Mouse (Mus musculus) embryonic facial prominence, embryonic 10.5 days (tissue): Measurements from ENCODE around the gene Padi2. TPM values are rescaled to one million over a fixed set of nuclear protein-coding genes. Genes with fewer than 3 reads are reported as not detected.

Experiments used
- DNase-seq: peaks from one replicate; pipeline ENCODE4 v3.0.0-alpha.2; 2017; ENCODE audit warnings: low spot score
- H3K27ac ChIP-seq: fragments of 300-500 bp; sonication (generic); replicated peaks from 2 replicates; pipeline ENCODE4 v1.5.1; 2016; ENCODE audit warnings: mild to moderate bottlenecking
- H3K27me3 ChIP-seq: fragments of 300-500 bp; sonication (generic); replicated peaks from 2 replicates; pipeline ENCODE4 v1.6.1; 2016; ENCODE audit warnings: low read depth, mild to moderate bottlenecking; ENCODE audit not compliant: poor library complexity, severe bottlenecking
- H3K36me3 ChIP-seq: fragments of 300-500 bp; sonication (generic); replicated peaks from 2 replicates; pipeline ENCODE4 v1.6.1; 2016; ENCODE audit warnings: mild to moderate bottlenecking, moderate library complexity
- H3K4me1 ChIP-seq: fragments of 300-500 bp; sonication (generic); 2 replicates; pipeline ENCODE4 v1.6.1; 2016
- H3K4me3 ChIP-seq: fragments of 300-500 bp; sonication (generic); 2 replicates; pipeline ENCODE4 v1.5.1; 2016; ENCODE audit warnings: mild to moderate bottlenecking, moderate library complexity
- H3K9me3 ChIP-seq: fragments of 300-500 bp; sonication (generic); 2 replicates; pipeline ENCODE4 v1.6.1; 2016; ENCODE audit warnings: mild to moderate bottlenecking
- WGBS: fragments of 180-500 bp; shearing (Covaris S2); methylation state at CpG from one replicate; pipeline ENCODE4 v1.1.7; 2016; 5-methylcytosine and 5-hydroxymethylcytosine counted together
- polyA plus RNA-seq: library from polyadenylated mRNA; unstranded; fragments of >200 nt; fragmentation: Nextera tagmentation; extraction: Ambion mirVana; gene quantifications from 2 replicates; pipeline ENCODE4 v1.2.1, GENCODE M21; 2016

The Padi2 gene
- polyA plus RNA-seq, 1 experiment from 2014 or later = 1.6 TPM

DNA sequence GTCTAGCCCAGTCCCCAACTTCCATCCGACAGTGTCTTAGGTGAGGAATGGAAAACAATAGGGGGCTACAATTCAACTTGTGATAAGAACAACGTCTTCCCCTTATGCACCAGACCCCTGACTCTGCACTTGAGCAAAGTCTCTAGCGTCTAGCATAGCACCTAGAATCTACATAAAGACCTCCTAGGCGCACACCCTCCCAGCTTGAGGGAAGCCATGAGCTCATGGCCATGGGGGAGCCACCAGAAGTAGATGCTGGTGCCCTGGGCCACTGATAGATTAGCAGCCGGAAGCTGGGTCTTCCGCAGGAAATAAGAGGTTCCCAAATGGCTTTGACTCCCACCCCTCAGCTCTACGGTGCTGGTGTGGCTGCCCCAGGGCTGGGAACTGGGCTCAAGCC lies 81.3 kb downstream of the Padi2 start:
- Histone ChIP-seq H3K27ac (peak overlapping the region; percentile 84; the same call in 1 of the 2 replicates), H3K9me3 (no peaks in the 10 kb centered on the region), H3K36me3 (peaks cover 11% of the 10 kb centered on the region), H3K4me1 (peaks cover 61% of the 10 kb centered on the region), H3K4me3 (peak overlapping the region; percentile 76), H3K27me3 (no peaks in the 10 kb centered on the region)
- 34% methylated on average over 7 of the region's 7 CpGs for WGBS
- no peak for DNase-seq

DNA sequence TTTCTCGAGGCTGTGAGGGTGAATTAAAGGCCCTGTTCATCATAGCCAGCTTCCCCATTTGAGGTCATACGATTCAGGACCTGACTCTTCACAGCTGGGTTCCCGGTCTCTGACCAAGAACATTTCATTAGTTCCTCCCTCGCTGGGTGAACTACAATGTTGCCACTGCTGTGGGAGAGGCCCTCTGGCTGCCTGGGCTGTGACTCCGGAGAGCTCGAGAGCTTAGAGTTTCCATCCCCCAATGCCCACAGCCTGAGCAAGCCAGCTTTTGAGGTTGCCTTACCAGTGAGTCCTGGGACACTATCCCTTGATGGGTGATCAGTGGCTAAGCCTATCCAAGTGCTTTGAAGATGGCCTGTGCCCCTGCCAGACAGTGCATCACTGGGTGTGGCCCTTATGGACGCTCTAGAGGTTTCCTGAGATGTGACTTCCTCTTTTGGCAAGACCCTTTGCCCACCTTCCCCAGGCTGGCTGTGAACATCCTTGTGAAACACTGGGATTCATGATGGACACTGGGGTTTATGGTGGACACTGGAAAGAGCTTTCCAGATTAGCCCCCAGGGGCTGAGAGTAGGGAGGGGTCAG lies 82.7 kb downstream of the Padi2 start:
- no peaks in the 10 kb centered on the region for H3K9me3 ChIP-seq
- WGBS = 68% methylated on average over 7 of the region's 7 CpGs
- H3K27me3 ChIP-seq = no peaks in the 10 kb centered on the region
- H3K36me3 ChIP-seq = peaks cover 22% of the 10 kb centered on the region
- H3K4me1 ChIP-seq = peaks cover 48% of the 10 kb centered on the region
- peak overlapping the region; percentile 4; the same call in 1 of the 2 replicates for H3K27ac ChIP-seq
- no peak for DNase-seq
- no peak overlapping the region; the same call in 1 of the 2 replicates for H3K4me3 ChIP-seq

DNA sequence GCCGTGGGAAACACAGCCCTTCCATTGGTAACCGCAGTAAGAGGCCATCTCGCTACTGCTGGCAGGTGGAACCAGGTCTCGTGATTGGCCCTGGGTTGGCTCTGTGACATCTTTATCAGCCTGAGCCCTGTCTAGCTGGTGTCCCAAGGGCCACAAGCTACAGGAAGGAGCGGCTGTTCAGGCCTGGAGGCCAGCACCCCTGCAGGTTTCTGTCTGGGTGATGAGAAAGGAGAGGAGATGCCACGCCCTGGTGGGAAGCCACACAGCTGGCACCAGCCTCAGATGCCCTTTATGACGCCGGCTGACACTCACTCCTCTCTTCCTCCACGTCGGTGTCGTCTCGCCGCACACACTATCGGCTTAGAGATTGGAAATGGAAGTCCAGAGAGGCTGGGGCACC lies 83.3 kb downstream of the Padi2 start:
- Histone ChIP-seq H3K4me3 (no peak overlapping the region; the same call in 1 of the 2 replicates), H3K36me3 (peaks cover 28% of the 10 kb centered on the region), H3K27me3 (no peaks in the 10 kb centered on the region), H3K9me3 (no peaks in the 10 kb centered on the region), H3K4me1 (peaks cover 47% of the 10 kb centered on the region), H3K27ac (no peak overlapping the region)
- no peak for DNase-seq
- WGBS = 92% methylated on average over 14 of the region's 14 CpGs

DNA sequence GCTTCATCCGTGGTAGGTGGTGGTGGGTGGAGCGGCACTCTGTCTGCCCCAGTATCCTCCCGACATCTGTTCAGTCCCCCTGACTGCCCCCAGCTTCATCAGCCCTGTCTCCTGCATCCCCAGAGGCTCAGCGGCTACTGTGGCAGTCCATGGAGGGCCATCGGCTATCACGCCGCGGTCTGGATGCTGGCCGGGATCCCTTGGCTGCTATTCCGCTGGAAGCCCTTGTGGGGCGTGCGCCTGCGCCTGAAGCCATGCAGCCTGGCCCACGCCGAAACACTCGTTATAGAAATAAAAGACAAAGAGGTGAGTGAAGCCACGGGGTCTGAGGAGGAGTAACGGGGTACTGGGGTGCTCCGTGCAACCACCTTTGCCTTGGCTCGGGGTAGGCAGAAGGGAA lies 86.1 kb downstream of the Padi2 start:
- Histone ChIP-seq H3K4me1 (peaks cover 34% of the 10 kb centered on the region), H3K27me3 (no peaks in the 10 kb centered on the region), H3K36me3 (peaks cover 56% of the 10 kb centered on the region), H3K4me3 (no peak overlapping the region), H3K9me3 (no peaks in the 10 kb centered on the region), H3K27ac (0 out of 2 replicates have a peak overlapping the region, but pooled peaks have one; percentile 24)
- DNase-seq = no peak
- 81% methylated on average over 20 of the region's 20 CpGs for WGBS

DNA sequence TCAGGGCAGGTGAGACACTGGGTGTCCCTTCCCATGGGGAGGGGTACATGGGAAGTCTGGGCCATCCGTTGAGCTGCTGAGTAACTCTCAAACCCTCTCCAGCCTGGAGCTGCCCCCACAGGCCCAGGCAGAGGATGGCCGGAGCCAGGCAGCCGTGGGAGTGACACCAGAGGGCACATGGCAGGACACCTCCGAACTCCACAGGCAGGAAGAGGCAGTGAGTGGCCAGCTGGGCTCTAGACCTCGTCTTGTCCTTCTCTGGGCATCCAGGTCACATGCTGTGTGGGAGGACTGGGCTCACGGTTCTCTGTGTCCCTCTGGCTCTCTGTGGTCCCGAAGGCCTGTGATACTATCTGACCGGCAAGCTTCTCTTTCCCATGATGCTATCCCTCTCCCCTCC lies 87.7 kb downstream of the Padi2 start:
- 88% methylated on average over 8 of the region's 8 CpGs for WGBS
- H3K36me3 ChIP-seq = peaks cover 70% of the 10 kb centered on the region
- peaks cover 18% of the 10 kb centered on the region for H3K4me1 ChIP-seq
- H3K27me3 ChIP-seq = no peaks in the 10 kb centered on the region
- H3K9me3 ChIP-seq = no peaks in the 10 kb centered on the region
- H3K27ac ChIP-seq = no peak overlapping the region
- H3K4me3 ChIP-seq = no peak overlapping the region
- DNase-seq = no peak

DNA sequence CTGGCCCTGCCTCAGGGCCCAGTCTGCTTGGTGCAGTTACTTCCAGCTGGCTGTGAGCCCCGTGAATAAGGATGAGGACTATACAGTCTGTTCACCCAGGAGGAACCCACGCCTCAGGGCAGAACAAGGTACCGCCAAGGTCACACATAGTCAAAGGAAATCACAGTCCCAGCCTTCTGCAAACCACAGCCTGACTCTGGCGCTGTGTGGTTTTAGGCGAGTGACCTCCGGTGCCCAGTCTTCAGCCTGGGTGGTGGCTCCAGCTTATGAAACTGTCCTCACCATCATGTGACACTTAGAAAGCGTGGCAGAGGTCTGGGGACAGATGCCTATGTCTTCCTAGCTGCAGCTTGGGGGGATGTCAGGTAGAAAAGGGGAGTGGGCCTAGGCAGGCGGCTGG lies 89.7 kb downstream of the Padi2 start:
- no peaks in the 10 kb centered on the region for H3K27me3 ChIP-seq
- DNase-seq = no peak
- H3K4me1 ChIP-seq = peaks cover 10% of the 10 kb centered on the region
- no peak overlapping the region for H3K4me3 ChIP-seq
- H3K9me3 ChIP-seq = no peaks in the 10 kb centered on the region
- H3K36me3 ChIP-seq = peaks cover 90% of the 10 kb centered on the region
- 92% methylated on average over 8 of the region's 8 CpGs for WGBS
- no peak overlapping the region for H3K27ac ChIP-seq

DNA sequence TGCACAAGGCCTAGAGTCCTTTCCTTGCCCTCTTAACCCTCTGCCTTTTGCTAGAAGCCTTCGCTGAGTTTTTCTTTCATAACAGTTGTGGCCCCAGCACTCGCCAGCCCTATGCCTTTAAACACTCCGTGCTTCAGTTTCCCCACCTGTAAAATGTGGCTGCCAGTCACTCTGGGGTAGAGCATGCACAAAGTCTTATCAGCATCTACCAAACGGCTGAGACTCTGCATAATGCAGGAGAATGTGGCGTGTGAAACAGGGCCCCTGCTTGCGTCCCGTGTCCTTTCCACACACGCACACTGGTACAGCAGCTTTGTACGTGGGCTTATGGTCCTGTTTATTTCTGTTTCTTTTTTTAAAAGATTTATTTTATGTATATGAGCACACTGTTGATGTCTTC lies 90.7 kb downstream of the Padi2 start:
- Histone ChIP-seq H3K4me1 (peaks cover 3% of the 10 kb centered on the region), H3K27me3 (no peaks in the 10 kb centered on the region), H3K36me3 (peaks cover 96% of the 10 kb centered on the region), H3K4me3 (no peak overlapping the region), H3K27ac (no peak overlapping the region), H3K9me3 (no peaks in the 10 kb centered on the region)
- 96% methylated on average over 9 of the region's 9 CpGs for WGBS
- DNase-seq = no peak

Other genes starting within 250 kb of the Padi2 start
- 17.9 and 18.2 TPM in 2 replicates for gene Arhgef10l, start 240.3 kb upstream of the Padi2 start, polyA plus RNA-seq
- gene Rcc2, start 205.8 kb upstream of the Padi2 start, polyA plus RNA-seq = 54.4 and 59.8 TPM in 2 replicates
- not detected in 2 replicates for gene Padi6, start 163.7 kb upstream of the Padi2 start, polyA plus RNA-seq
- gene Padi4, start 132.1 kb upstream of the Padi2 start, polyA plus RNA-seq = 0.30 and 0.49 TPM in 2 replicates
- gene Padi3, start 95.7 kb upstream of the Padi2 start, polyA plus RNA-seq = 0.28 and 0.60 TPM in 2 replicates
- 0.10 and 0.22 TPM in 2 replicates for gene Padi1, start 60.6 kb upstream of the Padi2 start, polyA plus RNA-seq
- 432 and 438 TPM in 2 replicates for gene Sdhb, start 54.9 kb downstream of the Padi2 start, polyA plus RNA-seq
- gene Atp13a2, start 80.5 kb downstream of the Padi2 start, polyA plus RNA-seq = 42.4 and 43.2 TPM in 2 replicates
- gene Mfap2, start 104.1 kb downstream of the Padi2 start, polyA plus RNA-seq = 399 and 480 TPM in 2 replicates
- 11.0 and 11.3 TPM in 2 replicates for gene Crocc, start 154.2 kb downstream of the Padi2 start, polyA plus RNA-seq
- gene Necap2, start 172.0 kb downstream of the Padi2 start, polyA plus RNA-seq = 65.6 and 69.4 TPM in 2 replicates
- gene Spata21, start 182.0 kb downstream of the Padi2 start, polyA plus RNA-seq = 0.05 and 0.11 TPM in 2 replicates
- 37.4 and 39.0 TPM in 2 replicates for gene Szrd1, start 233.4 kb downstream of the Padi2 start, polyA plus RNA-seq
- 29.3 and 30.6 TPM in 2 replicates for gene Fbxo42, start 241.6 kb downstream of the Padi2 start, polyA plus RNA-seq